Mouse (Mus musculus) erythroblast, embryonic 14.5 days (primary cell): ENCODE data around the gene 4930522L14Rik.
"Not testable (repeated sequence)": the region's sequence is repeated elsewhere in the genome, so short reads cannot be mapped to it uniquely, and the experiment has no call there.

ENCODE experiments used
- GATA1 ChIP-seq: IDR thresholded peaks from 2 replicates; pipeline ENCODE4 v1.6.1; 2012; ENCODE audit warnings: low read length, inconsistent platforms, mixed read lengths
- TAL1 ChIP-seq: IDR thresholded peaks from 3 replicates; pipeline ENCODE4 v1.6.1; 2012; ENCODE audit warnings: low read length, inconsistent platforms, mixed read lengths

GRCm38 (mm10) chr5:109795967-109796652, 44.4 kb upstream of the 4930522L14Rik start:
- TF ChIP-seq GATA1, TAL1: not testable (repeated sequence)
